Mouse (Mus musculus): ENCODE data around the gene Glcci1.

GRCm38 (mm10) chr6:8582377-8582776, 73.0 kb downstream of the Glcci1 start:
- TF ChIP-seq CTCF (IDR thresholded peaks at IDR 0.05; ENCODE audit: borderline replicate concordance, extremely low read depth, insufficient read depth, insufficient read length) (no peak), POLR2A (IDR thresholded peaks at IDR 0.05; ENCODE audit: borderline replicate concordance, extremely low read depth, insufficient read depth, insufficient read length, poor library complexity, severe bottlenecking) (no peak)

All from brain, embryonic 14.5 days (tissue).